Mouse (Mus musculus): ENCODE results near the gene Dhx30. TPM values are rescaled to one million over a fixed set of nuclear protein-coding genes. Genes with fewer than 3 reads are reported as not detected.
A peak's percentile ranks its signal among the peaks of the same experiment; 100 is the strongest.
"Not testable (repeated sequence)": the region's sequence is repeated elsewhere in the genome, so short reads cannot be mapped to it uniquely, and the experiment has no call there.

The Dhx30 gene
- polyA plus RNA-seq, 1 experiment from 2014 or later: 119 TPM

GRCm38 (mm10) chr9:110132201-110132605 lies 14.6 kb upstream of the Dhx30 start:
- WGBS: 1% methylated on average over 21 of the region's 38 CpGs

GRCm38 (mm10) chr9:110131525-110132197 lies 14.0 kb upstream of the Dhx30 start:
- Histone ChIP-seq H3K4me2 (ENCODE audit: low read depth, low read length) (peak overlapping the region; percentile 74), H3K9ac (ENCODE audit: low read length) (peak overlapping the region; percentile 92), H3K4me1 (replicated peaks; ENCODE audit: control insufficient read depth, insufficient read depth, low read length) (peaks cover 14% of the 10 kb centered on the region), H3K9me3 (ENCODE audit: control insufficient read depth, low read length) (no peaks in the 10 kb centered on the region), H3K4me3 (ENCODE audit: low read length) (peak overlapping the region; percentile 87), H3K27ac (ENCODE audit: low read length) (peak overlapping the region; percentile 95), H3K27me3 (ENCODE audit: control insufficient read depth, insufficient read depth, low read depth, low read length) (no peaks in the 10 kb centered on the region), H3K36me3 (ENCODE audit: control insufficient read depth, insufficient read depth, low read length) (peaks cover 11% of the 10 kb centered on the region)
- under 1% methylated on average over 61 of the region's 64 CpGs for WGBS
- peak; percentile 99 for ATAC-seq (ENCODE audit: low read depth)

More at GRCm38 (mm10) chr9:110132201-110132605, 14.6 kb upstream of the Dhx30 start:
- H3K9me3 ChIP-seq (ENCODE audit: control insufficient read depth, low read length): no peaks in the 10 kb centered on the region
- H3K4me1 ChIP-seq (replicated peaks; ENCODE audit: control insufficient read depth, insufficient read depth, low read length): peaks cover 14% of the 10 kb centered on the region
- H3K27me3 ChIP-seq (ENCODE audit: control insufficient read depth, insufficient read depth, low read depth, low read length): no peaks in the 10 kb centered on the region
- peaks cover 13% of the 10 kb centered on the region for H3K36me3 ChIP-seq (ENCODE audit: control insufficient read depth, insufficient read depth, low read length)
- peak overlapping the region; percentile 52 for H3K4me2 ChIP-seq (ENCODE audit: low read depth, low read length)
- H3K27ac ChIP-seq (ENCODE audit: low read length): peak overlapping the region; percentile 79
- peak overlapping the region; percentile 92 for H3K9ac ChIP-seq (ENCODE audit: low read length)
- ATAC-seq (ENCODE audit: low read depth): peak; percentile 65
- peak overlapping the region; percentile 87 for H3K4me3 ChIP-seq (ENCODE audit: low read length)

GRCm38 (mm10) chr9:110130896-110131524 lies 13.4 kb upstream of the Dhx30 start:
- ATAC-seq (ENCODE audit: low read depth): no peak
- peak overlapping the region; percentile 87 for H3K4me3 ChIP-seq (ENCODE audit: low read length)
- H3K27me3 ChIP-seq (ENCODE audit: control insufficient read depth, insufficient read depth, low read depth, low read length): no peaks in the 10 kb centered on the region
- H3K36me3 ChIP-seq (ENCODE audit: control insufficient read depth, insufficient read depth, low read length): peaks cover 4% of the 10 kb centered on the region; the same call in 1 of the 2 replicates
- H3K9ac ChIP-seq (ENCODE audit: low read length): peak overlapping the region; percentile 73
- H3K4me1 ChIP-seq (replicated peaks; ENCODE audit: control insufficient read depth, insufficient read depth, low read length): peaks cover 14% of the 10 kb centered on the region
- peak overlapping the region; percentile 95 for H3K27ac ChIP-seq (ENCODE audit: low read length)
- H3K9me3 ChIP-seq (ENCODE audit: control insufficient read depth, low read length): no peaks in the 10 kb centered on the region
- WGBS: 12% methylated on average over 10 of the region's 10 CpGs
- peak overlapping the region; percentile 74 for H3K4me2 ChIP-seq (ENCODE audit: low read depth, low read length)

- not testable (repeated sequence) for H3K27me3 ChIP-seq (ENCODE audit: control insufficient read depth, insufficient read depth, low read depth, low read length); ATAC-seq (ENCODE audit: low read depth); H3K9ac ChIP-seq (ENCODE audit: low read length); H3K9me3 ChIP-seq (ENCODE audit: control insufficient read depth, low read length); H3K4me3 ChIP-seq (ENCODE audit: low read length); H3K4me1 ChIP-seq (replicated peaks; ENCODE audit: control insufficient read depth, insufficient read depth, low read length); H3K36me3 ChIP-seq (ENCODE audit: control insufficient read depth, insufficient read depth, low read length); H3K27ac ChIP-seq (ENCODE audit: low read length); H3K4me2 ChIP-seq (ENCODE audit: low read depth, low read length)
- 42% methylated on average over 2 of the region's 2 CpGs for whole genome bisulfite sequencing
Observed at GRCm38 (mm10) chr9:110124008-110124540, 6.4 kb upstream of the Dhx30 start.

GRCm38 (mm10) chr9:110123322-110123721 lies 5.7 kb upstream of the Dhx30 start:
- Histone ChIP-seq H3K36me3 (ENCODE audit: control insufficient read depth, insufficient read depth, low read length) (no peaks in the 10 kb centered on the region), H3K4me3 (ENCODE audit: low read length) (no peak overlapping the region), H3K27ac (ENCODE audit: low read length) (no peak overlapping the region), H3K9me3 (ENCODE audit: control insufficient read depth, low read length) (no peaks in the 10 kb centered on the region), H3K27me3 (ENCODE audit: control insufficient read depth, insufficient read depth, low read depth, low read length) (no peaks in the 10 kb centered on the region), H3K9ac (ENCODE audit: low read length) (no peak overlapping the region), H3K4me2 (ENCODE audit: low read depth, low read length) (no peak overlapping the region), H3K4me1 (replicated peaks; ENCODE audit: control insufficient read depth, insufficient read depth, low read length) (peaks cover 3% of the 10 kb centered on the region)
- no peak for ATAC-seq (ENCODE audit: low read depth)
- 82% methylated on average over 2 of the region's 2 CpGs for WGBS

- Histone ChIP-seq H3K4me1 (replicated peaks; ENCODE audit: control insufficient read depth, insufficient read depth, low read length) (peaks cover 8% of the 10 kb centered on the region), H3K36me3 (ENCODE audit: control insufficient read depth, insufficient read depth, low read length) (no peaks in the 10 kb centered on the region), H3K27ac (ENCODE audit: low read length) (no peak overlapping the region), H3K27me3 (ENCODE audit: control insufficient read depth, insufficient read depth, low read depth, low read length) (no peaks in the 10 kb centered on the region), H3K9me3 (ENCODE audit: control insufficient read depth, low read length) (no peaks in the 10 kb centered on the region), H3K4me2 (ENCODE audit: low read depth, low read length) (no peak overlapping the region), H3K4me3 (ENCODE audit: low read length) (no peak overlapping the region), H3K9ac (ENCODE audit: low read length) (no peak overlapping the region)
- 72% methylated on average over 4 of the region's 4 CpGs for WGBS
- no peak for ATAC-seq (ENCODE audit: low read depth)
Observed at GRCm38 (mm10) chr9:110121424-110121823, 3.8 kb upstream of the Dhx30 start.

GRCm38 (mm10) chr9:110118249-110118648 lies 619 bp upstream of the Dhx30 start:
- Histone ChIP-seq H3K27ac (ENCODE audit: low read length) (no peak overlapping the region), H3K27me3 (ENCODE audit: control insufficient read depth, insufficient read depth, low read depth, low read length) (no peaks in the 10 kb centered on the region), H3K4me2 (ENCODE audit: low read depth, low read length) (peak overlapping the region; percentile 75), H3K9ac (ENCODE audit: low read length) (peak overlapping the region; percentile 91), H3K9me3 (ENCODE audit: control insufficient read depth, low read length) (no peaks in the 10 kb centered on the region), H3K36me3 (ENCODE audit: control insufficient read depth, insufficient read depth, low read length) (0 out of 2 replicates have a peak, but pooled peaks cover 2% of the 10 kb centered on the region), H3K4me1 (replicated peaks; ENCODE audit: control insufficient read depth, insufficient read depth, low read length) (peaks cover 10% of the 10 kb centered on the region), H3K4me3 (ENCODE audit: low read length) (peak overlapping the region; percentile 86)
- no peak for ATAC-seq (ENCODE audit: low read depth)
- WGBS: 68% methylated on average over 1 of the region's 1 CpGs

GRCm38 (mm10) chr9:110116977-110117778 lies 452 bp downstream of the Dhx30 start, which contains the start of gene Smarcc1:
Gene Smarcc1 (plus strand): TSS chr9:110117708.
- Histone ChIP-seq H3K27ac (ENCODE audit: low read length) (peak within 1 kb of the TSS; percentile 98), H3K9me3 (ENCODE audit: control insufficient read depth, low read length) (no peaks in the 10 kb centered on the region), H3K4me1 (replicated peaks; ENCODE audit: control insufficient read depth, insufficient read depth, low read length) (peaks cover 10% of the 10 kb centered on the region), H3K4me3 (ENCODE audit: low read length) (peak within 1 kb of the TSS; percentile 86), H3K4me2 (ENCODE audit: low read depth, low read length) (peak within 1 kb of the TSS; percentile 86), H3K36me3 (ENCODE audit: control insufficient read depth, insufficient read depth, low read length) (peaks cover 11% of the 10 kb centered on the region), H3K9ac (ENCODE audit: low read length) (peak within 1 kb of the TSS; percentile 91), H3K27me3 (ENCODE audit: control insufficient read depth, insufficient read depth, low read depth, low read length) (no peaks in the 10 kb centered on the region)
- WGBS: under 1% methylated on average over 78 of the region's 79 CpGs
- peak; percentile 98 for ATAC-seq (ENCODE audit: low read depth)
